8 mouse cellular contexts compared by ENCODE assay signal in genomic region chr7:45800546-45801204, GRCm38 (mm10). TPM values are rescaled to one million over a fixed set of nuclear protein-coding genes. Genes with fewer than 3 reads are reported as not detected.
DNase-seq lines count a peak whose midpoint lies in the region; ATAC-seq and TF ChIP-seq lines count a peak whose summit lies in the region.

No protein-coding gene starts in this region.

- H3K36me3 ChIP-seq in embryonic facial prominence, embryonic 11.5 days (replicated peaks; ENCODE audit: control insufficient read depth, insufficient read depth, low read depth, low read length): no peaks in the 10 kb centered on the region
- H3K36me3 ChIP-seq in lung, embryonic 15.5 days: no peaks in the 10 kb centered on the region
- no peaks in the 10 kb centered on the region for H3K36me3 ChIP-seq in small intestine, adult 2 months (ENCODE audit: control insufficient read depth, insufficient read depth, low read length)

- 12% methylated on average over 23 of the region's 25 CpGs for WGBS in embryonic facial prominence, embryonic 11.5 days
- WGBS in lung, embryonic 15.5 days: 13% methylated on average over 23 of the region's 25 CpGs
- 7% methylated on average over 25 of the region's 25 CpGs for WGBS in small intestine, adult 2 months

- TF ChIP-seq POLR2A in small intestine, adult 2 months (IDR thresholded peaks at IDR 0.05; ENCODE audit: low read depth, low read length): no peak

- no peak overlapping the region for H3K27ac ChIP-seq in embryonic facial prominence, embryonic 11.5 days (replicated peaks; ENCODE audit: low read depth, low read length)
- H3K27ac ChIP-seq in lung, embryonic 15.5 days: peak overlapping the region; percentile 54; the same call in 1 of the 2 replicates
- H3K27ac ChIP-seq in small intestine, adult 2 months (ENCODE audit: insufficient read depth, low read depth, low read length): peak overlapping the region; percentile 23

- no peak overlapping the region for H3K4me3 ChIP-seq in embryonic facial prominence, embryonic 11.5 days (ENCODE audit: low read depth, low read length)
- peak overlapping the region; percentile 34 for H3K4me3 ChIP-seq in lung, embryonic 15.5 days
- peak overlapping the region; percentile 60 for H3K4me3 ChIP-seq in small intestine, adult 2 months (ENCODE audit: low read depth, low read length)

- peak; percentile 46 for DNase-seq in urinary bladder, postnatal 14 days (ENCODE audit: low spot score)
- no peak for DNase-seq in urinary bladder, postnatal 10 days (ENCODE audit: low spot score)
- peak; percentile 53 for DNase-seq in embryonic facial prominence, embryonic 11.5 days (ENCODE audit: low spot score)
- DNase-seq in kidney, adult 18-20 months: peak; percentile 58
- DNase-seq in urinary bladder, postnatal 25 days (ENCODE audit: low spot score): no peak
- no peak for DNase-seq in cerebellum, adult 11 months

- H3K9me3 ChIP-seq in embryonic facial prominence, embryonic 11.5 days (replicated peaks; ENCODE audit: control insufficient read depth, low read length): no peaks in the 10 kb centered on the region
- H3K9me3 ChIP-seq in lung, embryonic 15.5 days: no peaks in the 10 kb centered on the region

- TF ChIP-seq CTCF in small intestine, adult 2 months (IDR thresholded peaks at IDR 0.05; ENCODE audit: extremely low read depth, insufficient read length, insufficient replicate concordance, low read depth, low read length): no peak

- H3K9ac ChIP-seq in embryonic facial prominence, embryonic 11.5 days (replicated peaks; ENCODE audit: low read length): no peak overlapping the region; the same call in 1 of the 2 replicates
- no peak overlapping the region for H3K9ac ChIP-seq in lung, embryonic 15.5 days

- H3K4me2 ChIP-seq in embryonic facial prominence, embryonic 11.5 days (ENCODE audit: low read depth, low read length): peak overlapping the region; percentile 4; the same call in 1 of the 2 replicates
- H3K4me2 ChIP-seq in lung, embryonic 15.5 days: peak overlapping the region; percentile 64

- ATAC-seq in embryonic facial prominence, embryonic 11.5 days (replicated peaks; ENCODE audit: insufficient number of reproducible peaks, low FRiP score, low TSS enrichment, low read depth): no peak
- peak; percentile 73 for ATAC-seq in lung, embryonic 15.5 days (ENCODE audit: borderline replicate concordance, extremely low read depth, low FRiP score, low TSS enrichment)

- H3K4me1 ChIP-seq in embryonic facial prominence, embryonic 11.5 days (ENCODE audit: control insufficient read depth, insufficient read depth, low read length): peaks cover 12% of the 10 kb centered on the region
- H3K4me1 ChIP-seq in lung, embryonic 15.5 days: peaks cover 27% of the 10 kb centered on the region
- peaks cover 22% of the 10 kb centered on the region for H3K4me1 ChIP-seq in small intestine, adult 2 months (ENCODE audit: control insufficient read depth, insufficient read depth, insufficient read length, low read length)

- H3K27me3 ChIP-seq in embryonic facial prominence, embryonic 11.5 days (ENCODE audit: control insufficient read depth, insufficient read depth, low read length): peaks cover 11% of the 10 kb centered on the region
- peaks cover 38% of the 10 kb centered on the region for H3K27me3 ChIP-seq in lung, embryonic 15.5 days
- H3K27me3 ChIP-seq in small intestine, adult 2 months (ENCODE audit: control insufficient read depth, insufficient read depth, low read length): peaks cover 8% of the 10 kb centered on the region

RNA-seq across cellular contexts. Expression of gene Cyth2, which starts 13.7 kb away (rescaled TPM):
- polyA plus RNA-seq in embryonic facial prominence, embryonic 11.5 days (2014; fragmentation: Nextera tagmentation; extraction: Ambion mirVana): 168 and 170 TPM in 2 replicates
- polyA plus RNA-seq in lung, embryonic 15.5 days (2015; fragmentation: Nextera tagmentation; extraction: Ambion mirVana): 115 and 122 TPM in 2 replicates
- polyA plus RNA-seq in small intestine, adult 2 months (2012; rRNA removed): 19.2 and 51.4 TPM in 2 replicates

RNA-seq across cellular contexts. Expression of gene Sult2b1, which starts 16.2 kb away (rescaled TPM):
- 1.8 and 2.0 TPM in 2 replicates for polyA plus RNA-seq in embryonic facial prominence, embryonic 11.5 days (2014; fragmentation: Nextera tagmentation; extraction: Ambion mirVana)
- 6.1 and 7.8 TPM in 2 replicates for polyA plus RNA-seq in lung, embryonic 15.5 days (2015; fragmentation: Nextera tagmentation; extraction: Ambion mirVana)
- 139 and 454 TPM in 2 replicates for polyA plus RNA-seq in small intestine, adult 2 months (2012; rRNA removed)

RNA-seq across cellular contexts. Expression of gene Lmtk3, which starts 17.1 kb away (rescaled TPM):
- 2.9 and 3.2 TPM in 2 replicates for polyA plus RNA-seq in embryonic facial prominence, embryonic 11.5 days (2014; fragmentation: Nextera tagmentation; extraction: Ambion mirVana)
- 1.1 and 1.4 TPM in 2 replicates for polyA plus RNA-seq in lung, embryonic 15.5 days (2015; fragmentation: Nextera tagmentation; extraction: Ambion mirVana)
- polyA plus RNA-seq in small intestine, adult 2 months (2012; rRNA removed): 1.9 and 2.1 TPM in 2 replicates

RNA-seq across cellular contexts. Expression of gene Kcnj14, which starts 23.9 kb away (rescaled TPM):
- 2.1 and 2.7 TPM in 2 replicates for polyA plus RNA-seq in embryonic facial prominence, embryonic 11.5 days (2014; fragmentation: Nextera tagmentation; extraction: Ambion mirVana)
- polyA plus RNA-seq in lung, embryonic 15.5 days (2015; fragmentation: Nextera tagmentation; extraction: Ambion mirVana): 0.79 and 0.84 TPM in 2 replicates
- polyA plus RNA-seq in small intestine, adult 2 months (2012; rRNA removed): 0.08 and 0.28 TPM in 2 replicates

RNA-seq across cellular contexts. Expression of gene Grwd1, which starts 30.1 kb away (rescaled TPM):
- polyA plus RNA-seq in embryonic facial prominence, embryonic 11.5 days (2014; fragmentation: Nextera tagmentation; extraction: Ambion mirVana): 78.6 and 81.7 TPM in 2 replicates
- polyA plus RNA-seq in lung, embryonic 15.5 days (2015; fragmentation: Nextera tagmentation; extraction: Ambion mirVana): 67.8 and 73.6 TPM in 2 replicates
- polyA plus RNA-seq in small intestine, adult 2 months (2012; rRNA removed): 8.5 and 10.1 TPM in 2 replicates

Comparison
In these comparisons a context has a peak if more than half of its experiments do, and no peak if none do; other contexts are left out.
1. DNase-seq: peak in urinary bladder, postnatal 14 days (single experiment), embryonic facial prominence, embryonic 11.5 days (single experiment) and kidney, adult 18-20 months (single experiment); none in urinary bladder, postnatal 10 days (single experiment), urinary bladder, postnatal 25 days (single experiment) and cerebellum, adult 11 months (single experiment).
2. RNA of gene Sult2b1, which starts 16.2 kb away (polyA plus RNA-seq): 139 to 454 TPM in small intestine, adult 2 months; 6.1 to 7.8 TPM in lung, embryonic 15.5 days and 1.8 to 2.0 TPM in embryonic facial prominence, embryonic 11.5 days; every median in the first group is over 10 times any median in the second.